Mouse (Mus musculus) neural tube, embryonic 11.5 days (tissue): ENCODE results near the gene Papln. TPM values are rescaled to one million over a fixed set of nuclear protein-coding genes. Genes with fewer than 3 reads are reported as not detected.

Experiments
- ATAC-seq: fragments of 200-750 bp; cut with Nextera tagmentation; 2 replicates; pipeline ENCODE4 v1.8.0; 2017; ENCODE audit warnings: moderate number of reproducible peaks, mild to moderate bottlenecking, moderate TSS enrichment, moderate library complexity; ENCODE audit not compliant: insufficient read depth, low FRiP score, low TSS enrichment
- DNase-seq: peaks from one replicate; pipeline ENCODE4 v3.0.0-alpha.2; 2015; ENCODE audit warnings: low spot score
- H3K27ac ChIP-seq: fragments of 300-500 bp; sonication (generic); 2 replicates; pipeline ENCODE4 v1.5.1; 2014; ENCODE audit warnings: low read depth, mild to moderate bottlenecking, low read length
- H3K27me3 ChIP-seq: fragments of 300-500 bp; sonication (generic); 2 replicates; pipeline ENCODE4 v1.6.1; 2014; ENCODE audit warnings: mild to moderate bottlenecking, low read length, mixed read lengths; ENCODE audit not compliant: control insufficient read depth, insufficient read depth
- H3K36me3 ChIP-seq: fragments of 300-500 bp; sonication (generic); 2 replicates; pipeline ENCODE4 v1.6.1; 2014; ENCODE audit warnings: mild to moderate bottlenecking, low read length, moderate library complexity, mixed read lengths; ENCODE audit not compliant: control insufficient read depth, insufficient read depth
- H3K4me1 ChIP-seq: fragments of 300-500 bp; sonication (generic); 2 replicates; pipeline ENCODE4 v1.6.1; 2014; ENCODE audit warnings: low read length, mixed read lengths; ENCODE audit not compliant: control insufficient read depth, insufficient read depth
- H3K4me2 ChIP-seq: fragments of 300-500 bp; sonication (generic); 2 replicates; pipeline ENCODE4 v1.6.1; 2014; ENCODE audit warnings: low read depth, mild to moderate bottlenecking, moderate library complexity
- H3K4me3 ChIP-seq: fragments of 300-500 bp; sonication (generic); 2 replicates; pipeline ENCODE4 v1.5.1; 2014; ENCODE audit warnings: low read depth, low read length
- H3K9ac ChIP-seq: fragments of 300-500 bp; sonication (generic); 2 replicates; pipeline ENCODE4 v1.6.1; 2014; ENCODE audit warnings: mild to moderate bottlenecking, low read length
- H3K9me3 ChIP-seq: fragments of 300-500 bp; sonication (generic); 2 replicates; pipeline ENCODE4 v1.6.1; 2016; ENCODE audit warnings: low read length; ENCODE audit not compliant: control insufficient read depth
- WGBS: fragments of 180-500 bp; shearing (Covaris S2); extraction: QIAGEN DNeasy Blood & Tissue Kit; methylation state at CpG from one replicate; pipeline ENCODE4 v1.1.7; 2014; 5-methylcytosine and 5-hydroxymethylcytosine counted together
- polyA plus RNA-seq: library from polyadenylated mRNA; unstranded; fragments of >200 nt; fragmentation: Nextera tagmentation; extraction: Ambion mirVana; gene quantifications from 2 replicates; pipeline ENCODE4 v1.2.1, GENCODE M21; 2014

Gene Papln
- polyA plus RNA-seq, 1 experiment from 2014 or later = 0.07 TPM

DNA sequence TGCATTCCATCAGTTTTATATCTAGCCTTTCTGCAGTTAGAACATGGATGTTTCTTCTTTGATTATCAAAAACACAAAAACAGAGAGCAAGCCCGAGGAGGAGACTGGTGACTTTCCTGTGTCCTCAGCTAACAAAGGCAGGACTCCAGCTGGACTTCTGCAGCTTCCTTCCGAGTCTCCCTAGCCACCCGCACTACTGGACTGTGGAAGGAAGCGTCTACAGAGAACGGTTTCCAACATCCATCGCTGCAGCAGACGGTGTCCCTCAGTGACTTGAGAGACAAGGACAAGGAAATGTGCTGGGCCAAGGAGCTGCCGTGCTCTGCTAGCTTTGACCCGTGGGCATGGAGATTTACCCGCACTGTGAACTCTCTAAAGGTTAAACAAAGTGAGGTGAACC, 29.4 kb upstream of the Papln start:
- Histone ChIP-seq H3K4me2 (no peak overlapping the region), H3K4me1 (no peaks in the 10 kb centered on the region), H3K9ac (no peak overlapping the region), H3K9me3 (no peaks in the 10 kb centered on the region), H3K27ac (no peak overlapping the region), H3K4me3 (no peak overlapping the region), H3K36me3 (peaks cover 16% of the 10 kb centered on the region), H3K27me3 (no peaks in the 10 kb centered on the region)
- 95% methylated on average over 10 of the region's 10 CpGs for WGBS
- ATAC-seq (no peak), DNase-seq (no peak)

- 90% methylated on average over 8 of the region's 8 CpGs for WGBS
- Histone ChIP-seq H3K27me3 (no peaks in the 10 kb centered on the region), H3K4me2 (no peak overlapping the region), H3K27ac (no peak overlapping the region), H3K9ac (no peak overlapping the region), H3K4me1 (no peaks in the 10 kb centered on the region), H3K4me3 (no peak overlapping the region), H3K36me3 (peaks cover 9% of the 10 kb centered on the region), H3K9me3 (no peaks in the 10 kb centered on the region)
- ATAC-seq = no peak
- no peak for DNase-seq
Measured at GRCm38 (mm10) chr12:83736236-83736635, 27.2 kb upstream of the Papln start.

GRCm38 (mm10) chr12:83738651-83739050, 24.8 kb upstream of the Papln start:
- no peak for DNase-seq
- Histone ChIP-seq H3K27ac (no peak overlapping the region), H3K27me3 (no peaks in the 10 kb centered on the region), H3K9me3 (no peaks in the 10 kb centered on the region), H3K36me3 (peaks cover under 1% of the 10 kb centered on the region), H3K4me2 (no peak overlapping the region), H3K9ac (no peak overlapping the region), H3K4me1 (no peaks in the 10 kb centered on the region), H3K4me3 (no peak overlapping the region)
- 94% methylated on average over 1 of the region's 1 CpGs for WGBS
- no peak for ATAC-seq

DNA sequence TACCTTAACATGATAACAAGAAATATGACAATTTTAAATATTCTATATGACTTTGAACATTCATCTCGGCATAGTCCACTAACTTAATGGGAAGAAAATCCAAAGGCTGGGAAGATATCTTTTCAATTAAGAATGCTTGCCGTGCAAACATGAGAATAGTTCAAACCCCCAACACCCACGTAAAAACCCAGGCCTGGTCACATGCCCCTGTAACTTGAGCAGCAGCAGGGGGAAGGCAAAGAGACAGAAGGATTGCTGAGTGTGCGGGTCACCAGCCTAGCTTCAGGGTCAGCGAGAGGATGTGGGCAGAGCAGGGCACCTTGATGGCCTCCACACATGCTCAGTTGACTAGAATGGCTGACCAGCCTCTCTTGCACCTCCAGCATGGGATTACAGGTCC, 21.7 kb upstream of the Papln start:
- WGBS = 70% methylated on average over 5 of the region's 5 CpGs

DNA sequence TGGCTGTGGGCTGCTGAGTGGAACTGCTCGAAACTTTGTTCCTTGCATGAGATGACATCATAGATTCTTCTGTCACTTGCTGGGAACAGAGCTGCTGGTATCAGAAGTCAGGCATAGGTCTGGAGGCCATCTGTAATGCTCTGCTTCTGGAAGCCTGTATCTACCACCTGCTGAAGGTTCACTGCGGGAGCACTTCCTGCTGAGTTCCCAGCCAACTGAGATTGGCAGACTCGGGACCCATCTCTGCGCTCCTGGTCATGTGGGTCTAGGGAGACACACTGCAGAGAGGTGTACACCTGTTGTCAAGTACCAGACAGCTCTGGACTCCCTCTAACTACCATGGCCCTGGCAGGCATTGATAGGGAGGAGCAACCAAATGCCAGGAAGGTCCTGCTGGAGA, 20.6 kb upstream of the Papln start:
- H3K9ac ChIP-seq = no peak overlapping the region
- WGBS = 75% methylated on average over 4 of the region's 4 CpGs
- H3K4me1 ChIP-seq = no peaks in the 10 kb centered on the region
- no peaks in the 10 kb centered on the region for H3K27me3 ChIP-seq
- DNase-seq (no peak), ATAC-seq (no peak)
- no peaks in the 10 kb centered on the region for H3K9me3 ChIP-seq
- no peaks in the 10 kb centered on the region for H3K36me3 ChIP-seq
- H3K4me3 ChIP-seq = no peak overlapping the region
- H3K4me2 ChIP-seq = no peak overlapping the region
- no peak overlapping the region for H3K27ac ChIP-seq

More for the DNA sequence above, 21.7 kb upstream of the Papln start:
- Histone ChIP-seq H3K4me1 (no peaks in the 10 kb centered on the region), H3K36me3 (no peaks in the 10 kb centered on the region), H3K4me2 (no peak overlapping the region), H3K27me3 (no peaks in the 10 kb centered on the region), H3K9me3 (no peaks in the 10 kb centered on the region), H3K9ac (no peak overlapping the region), H3K4me3 (no peak overlapping the region), H3K27ac (no peak overlapping the region)
- no peak for ATAC-seq
- DNase-seq = no peak

GRCm38 (mm10) chr12:83743712-83744111, 19.7 kb upstream of the Papln start:
- H3K4me3 ChIP-seq = no peak overlapping the region
- no peak overlapping the region for H3K27ac ChIP-seq
- DNase-seq = no peak
- no peaks in the 10 kb centered on the region for H3K27me3 ChIP-seq
- H3K9ac ChIP-seq = no peak overlapping the region
- WGBS = 75% methylated on average over 3 of the region's 3 CpGs
- H3K4me1 ChIP-seq = no peaks in the 10 kb centered on the region
- no peak for ATAC-seq
- no peaks in the 10 kb centered on the region for H3K36me3 ChIP-seq
- H3K9me3 ChIP-seq = no peaks in the 10 kb centered on the region
- no peak overlapping the region for H3K4me2 ChIP-seq

GRCm38 (mm10) chr12:83749186-83749585, 14.2 kb upstream of the Papln start:
- ATAC-seq (no peak), DNase-seq (no peak)
- Histone ChIP-seq H3K4me2 (no peak overlapping the region), H3K27ac (no peak overlapping the region), H3K27me3 (no peaks in the 10 kb centered on the region), H3K9ac (no peak overlapping the region), H3K9me3 (no peaks in the 10 kb centered on the region), H3K4me1 (no peaks in the 10 kb centered on the region), H3K36me3 (no peaks in the 10 kb centered on the region), H3K4me3 (no peak overlapping the region)
- 65% methylated on average over 1 of the region's 1 CpGs for WGBS

DNA sequence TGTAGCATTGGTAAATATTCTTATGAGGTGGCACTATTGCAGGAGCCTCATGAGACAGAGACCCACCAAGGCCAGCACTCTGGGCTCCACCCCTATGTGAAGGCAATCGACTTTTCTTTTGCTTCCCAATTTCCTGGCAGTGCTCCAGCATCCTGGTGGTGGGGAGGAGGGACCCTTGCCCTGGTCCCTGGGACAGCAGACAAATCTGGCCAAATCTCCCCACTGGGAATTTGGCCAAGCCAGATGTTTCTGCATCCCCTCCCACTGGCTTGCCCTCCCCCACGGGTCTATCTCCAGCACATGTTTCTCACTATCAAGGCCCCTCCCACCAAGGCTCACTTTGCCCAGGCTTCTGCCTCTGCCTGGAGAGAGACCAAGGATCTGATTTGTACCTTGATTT, 10.9 kb upstream of the Papln start:
- Histone ChIP-seq H3K27me3 (no peaks in the 10 kb centered on the region), H3K27ac (no peak overlapping the region), H3K36me3 (no peaks in the 10 kb centered on the region), H3K4me2 (no peak overlapping the region), H3K9ac (no peak overlapping the region), H3K4me1 (no peaks in the 10 kb centered on the region), H3K9me3 (no peaks in the 10 kb centered on the region), H3K4me3 (no peak overlapping the region)
- DNase-seq (no peak), ATAC-seq (no peak)
- 56% methylated on average over 2 of the region's 2 CpGs for WGBS

GRCm38 (mm10) chr12:83758735-83759134, 4.7 kb upstream of the Papln start:
- WGBS = 66% methylated on average over 10 of the region's 10 CpGs
- no peaks in the 10 kb centered on the region for H3K27me3 ChIP-seq
- DNase-seq (no peak), ATAC-seq (no peak)
- H3K4me3 ChIP-seq = no peak overlapping the region
- H3K36me3 ChIP-seq = no peaks in the 10 kb centered on the region
- no peak overlapping the region for H3K9ac ChIP-seq
- H3K4me1 ChIP-seq = peaks cover 13% of the 10 kb centered on the region
- H3K27ac ChIP-seq = no peak overlapping the region
- no peaks in the 10 kb centered on the region for H3K9me3 ChIP-seq
- H3K4me2 ChIP-seq = no peak overlapping the region
